Mouse (Mus musculus) testis, postnatal 10 days (tissue): ENCODE measurements at regions not wholly inside any gene's neighbourhood (a gene's known extent, or its start where the extent isn't known, plus 50 kb on each side); places are given as distances from the start of the nearest gene placed in this dataset.
"Not testable (repeated sequence)": the region's sequence is repeated elsewhere in the genome, so short reads cannot be mapped to it uniquely, and the experiment has no call there.

Experiments
- DNase-seq: peaks from one replicate; pipeline ENCODE4 v3.0.0; 2021; ENCODE audit warnings: low spot score

DNA sequence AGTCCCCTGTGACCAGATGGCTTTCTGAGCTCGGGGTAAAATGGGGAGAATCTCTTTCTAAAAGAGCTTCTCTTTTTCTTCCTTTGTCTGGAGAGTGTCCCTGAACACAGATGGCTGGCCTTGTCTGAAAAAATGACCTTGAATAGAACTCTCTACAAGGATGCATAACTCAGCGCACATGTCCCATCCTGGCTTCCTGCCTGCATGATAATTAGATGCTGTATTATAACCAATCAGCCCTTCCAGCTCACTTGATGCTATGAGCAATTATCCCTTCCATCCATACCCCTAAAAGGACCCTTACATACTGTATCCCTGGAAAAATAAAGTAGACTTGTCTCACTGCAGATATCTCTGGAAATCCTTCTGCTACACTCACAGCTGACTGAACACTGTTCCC is 199.7 kb upstream of the Slc7a11 start:
- DNase-seq = no peak

DNA sequence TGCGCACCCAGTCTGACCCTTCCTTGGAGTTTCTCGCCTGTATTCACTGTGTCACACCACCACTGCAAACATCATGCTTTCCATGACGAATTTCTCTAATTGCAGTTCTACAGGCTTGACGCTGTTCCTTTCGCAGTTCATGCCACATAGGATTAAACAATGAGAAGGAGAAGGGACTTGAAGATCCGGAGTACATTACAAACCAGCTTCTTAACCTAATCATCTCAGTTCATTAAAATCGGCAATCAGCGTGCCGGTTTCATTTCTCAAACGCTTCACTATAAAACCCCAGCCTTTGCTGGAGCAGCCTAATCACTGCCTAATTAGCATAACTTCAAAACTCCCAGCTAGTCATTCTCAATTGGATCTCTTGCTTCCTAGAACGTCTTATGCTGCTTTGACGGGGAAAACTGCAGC is 196.5 kb upstream of the Slc7a11 start:
- DNase-seq = no peak

DNA sequence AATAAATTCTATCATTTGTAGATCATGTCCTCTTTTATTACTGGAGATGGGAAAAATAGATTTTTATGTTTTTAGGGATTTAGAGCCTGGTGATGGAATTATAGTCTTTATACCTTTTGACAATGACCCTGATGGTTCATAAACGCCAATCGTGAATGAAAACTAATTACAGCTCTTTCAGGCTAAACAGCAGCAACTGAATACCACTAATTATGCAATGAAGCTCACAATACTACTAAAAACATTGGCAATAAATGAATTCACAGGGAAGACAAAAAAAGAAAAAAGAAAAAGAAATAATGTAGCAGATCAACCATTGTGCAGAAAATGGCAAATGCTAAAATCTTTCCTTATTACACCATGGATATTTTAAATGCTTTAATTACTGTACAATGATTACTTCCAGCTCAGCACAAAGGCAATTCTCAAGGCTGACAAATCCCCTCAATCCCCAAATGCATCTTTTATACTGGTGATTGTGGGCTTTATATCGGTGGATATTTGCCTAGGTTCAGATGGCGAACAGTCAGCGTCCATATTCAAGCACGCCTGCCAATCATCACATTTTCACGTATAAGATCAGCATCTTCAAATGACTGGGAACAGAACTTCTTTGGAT is 191.2 kb upstream of the Slc7a11 start:
- DNase-seq = no peak

DNA sequence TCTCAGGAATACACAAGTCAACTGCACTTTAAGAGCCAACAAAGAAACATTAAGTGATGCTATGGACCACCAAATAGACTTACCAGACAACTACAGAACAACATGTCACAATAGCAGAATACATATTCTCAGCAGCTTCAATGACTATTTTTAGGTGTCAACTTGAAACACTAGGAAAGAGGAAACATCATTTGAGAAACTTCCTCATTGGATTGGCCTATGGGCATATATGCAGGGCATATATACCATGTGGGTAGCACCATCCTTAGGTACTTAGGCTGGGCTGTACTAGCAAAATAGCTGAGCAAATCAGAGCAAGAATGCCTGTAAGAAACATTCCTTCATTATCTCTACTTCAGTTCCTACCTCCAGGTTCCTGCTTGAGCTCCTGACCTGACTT is 187.9 kb upstream of the Slc7a11 start:
- no peak for DNase-seq

DNA sequence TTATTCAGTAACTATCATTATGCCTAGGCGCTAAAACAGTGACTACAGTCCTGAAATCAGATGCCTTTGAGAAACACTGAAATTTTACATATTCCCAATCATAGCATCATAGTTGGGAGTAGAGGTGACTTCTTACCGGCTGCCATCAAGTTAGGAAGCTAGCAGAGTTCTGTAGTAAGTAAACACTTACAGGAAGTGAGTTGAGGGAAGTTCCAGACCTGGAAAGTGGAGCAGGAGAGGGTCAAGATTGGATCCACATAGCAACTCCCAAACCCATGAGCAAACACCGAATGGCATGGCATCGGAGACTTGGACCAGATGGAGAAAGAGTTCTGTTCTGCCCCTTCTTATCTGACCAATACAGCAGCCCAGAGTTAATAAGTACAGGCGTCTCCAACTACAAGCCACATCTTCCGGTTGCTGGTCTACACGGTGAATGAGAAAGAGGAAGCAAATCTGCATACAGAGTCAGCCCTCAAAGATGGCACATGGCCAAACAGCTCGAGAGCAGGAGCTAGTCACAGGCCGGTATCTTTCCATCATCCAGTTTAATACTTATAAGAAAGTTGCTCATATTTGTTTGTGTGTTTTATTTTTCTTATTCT is 184.8 kb upstream of the Slc7a11 start:
- DNase-seq = no peak

DNA sequence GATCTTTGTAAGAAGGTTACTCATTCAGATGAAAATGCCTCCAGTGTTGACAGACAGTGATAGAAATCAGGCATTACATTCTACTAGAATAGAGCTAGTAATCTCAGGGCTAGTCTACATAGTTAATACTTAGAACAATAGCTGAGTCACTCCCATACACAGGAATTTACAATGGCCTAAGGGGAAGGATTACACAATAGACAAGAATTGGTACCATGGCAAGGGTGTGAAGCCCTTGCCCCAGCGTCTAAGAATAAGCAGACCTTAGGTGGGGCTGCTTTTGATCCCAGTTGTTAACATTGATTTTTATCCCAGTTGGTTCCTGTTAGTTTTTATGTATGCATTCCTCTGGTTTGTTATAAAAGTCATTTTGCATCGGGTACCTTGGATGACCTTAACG is 177.8 kb upstream of the Slc7a11 start:
- DNase-seq = not testable (repeated sequence)

DNA sequence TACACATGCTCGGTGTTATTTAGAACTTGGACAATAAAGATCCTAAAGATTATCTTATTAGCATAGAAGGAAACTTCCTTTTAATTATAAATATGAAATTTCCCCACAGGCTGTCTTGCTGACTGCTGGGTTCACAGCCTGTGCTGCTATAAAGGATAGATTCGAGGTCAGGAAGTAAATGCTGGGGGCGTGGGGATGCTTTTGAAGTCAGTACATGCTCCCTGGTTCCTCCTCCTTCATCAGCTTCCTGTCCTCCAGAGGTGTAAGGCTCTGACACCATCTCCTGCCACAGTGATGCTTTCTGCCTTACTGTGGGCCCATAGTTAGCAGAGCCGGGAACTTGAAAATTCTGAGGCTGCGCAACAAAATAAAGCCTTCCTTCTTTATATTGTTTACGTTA is 175.6 kb upstream of the Slc7a11 start:
- DNase-seq = no peak

DNA sequence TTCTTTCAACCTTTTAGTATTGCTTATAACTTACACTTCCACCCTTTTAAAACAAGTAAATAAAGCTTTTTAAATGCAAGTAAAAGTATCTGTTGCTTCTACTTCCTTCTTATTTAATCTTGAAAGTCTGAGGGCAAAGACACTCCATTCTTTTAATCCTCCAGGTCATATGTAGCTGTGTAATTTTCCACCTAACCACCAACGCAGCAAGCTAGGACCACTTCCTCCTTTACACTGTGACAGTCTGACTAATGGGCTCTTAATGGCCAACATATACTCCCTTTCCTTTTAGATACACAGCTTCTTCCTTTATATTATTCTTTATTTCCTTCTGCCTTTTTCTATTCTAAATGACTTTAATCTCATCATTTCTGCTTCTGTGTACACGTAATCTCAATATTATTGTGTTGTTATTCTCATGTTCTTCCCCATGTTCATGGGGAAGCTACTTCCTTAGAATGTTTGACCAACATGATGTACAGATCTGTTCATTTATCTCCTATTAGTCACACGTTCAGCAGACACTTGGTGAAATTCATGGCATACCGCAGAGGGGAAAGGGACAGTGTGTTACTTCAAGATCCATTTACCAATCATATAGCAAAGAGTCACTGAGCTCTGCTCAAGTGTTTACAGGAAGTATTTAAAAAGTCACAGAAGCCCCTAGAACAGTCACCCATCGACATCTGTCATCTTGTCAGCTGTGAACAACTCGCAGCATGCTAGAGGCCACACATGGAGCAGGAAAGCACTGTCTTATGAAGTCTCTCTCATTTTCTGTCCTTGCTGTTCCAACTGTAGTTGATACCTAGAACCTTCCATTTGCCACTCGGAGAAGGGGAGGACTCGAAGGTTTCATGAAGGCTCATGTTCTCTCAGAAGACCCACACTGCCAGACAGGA is 172.2 kb upstream of the Slc7a11 start:
- DNase-seq = no peak

DNA sequence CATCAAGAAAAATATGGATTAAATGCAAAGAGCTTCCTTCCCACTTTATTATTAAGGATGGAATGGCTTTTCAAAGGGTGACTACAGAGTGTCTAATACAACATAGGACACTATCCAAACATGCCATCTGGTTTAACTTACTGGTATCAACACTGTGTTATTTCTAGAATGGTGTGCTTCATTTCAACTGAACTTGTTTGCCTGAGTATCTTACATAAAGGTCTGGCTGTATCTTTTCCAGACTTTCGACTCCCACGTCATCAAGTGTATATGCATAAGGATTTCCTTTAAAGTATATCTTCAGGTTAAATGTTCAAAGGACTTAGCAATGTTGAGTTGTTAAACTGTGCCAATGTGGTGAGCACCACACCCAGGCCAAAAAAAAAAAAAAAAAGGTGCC is 169.6 kb upstream of the Slc7a11 start:
- DNase-seq = no peak

DNA sequence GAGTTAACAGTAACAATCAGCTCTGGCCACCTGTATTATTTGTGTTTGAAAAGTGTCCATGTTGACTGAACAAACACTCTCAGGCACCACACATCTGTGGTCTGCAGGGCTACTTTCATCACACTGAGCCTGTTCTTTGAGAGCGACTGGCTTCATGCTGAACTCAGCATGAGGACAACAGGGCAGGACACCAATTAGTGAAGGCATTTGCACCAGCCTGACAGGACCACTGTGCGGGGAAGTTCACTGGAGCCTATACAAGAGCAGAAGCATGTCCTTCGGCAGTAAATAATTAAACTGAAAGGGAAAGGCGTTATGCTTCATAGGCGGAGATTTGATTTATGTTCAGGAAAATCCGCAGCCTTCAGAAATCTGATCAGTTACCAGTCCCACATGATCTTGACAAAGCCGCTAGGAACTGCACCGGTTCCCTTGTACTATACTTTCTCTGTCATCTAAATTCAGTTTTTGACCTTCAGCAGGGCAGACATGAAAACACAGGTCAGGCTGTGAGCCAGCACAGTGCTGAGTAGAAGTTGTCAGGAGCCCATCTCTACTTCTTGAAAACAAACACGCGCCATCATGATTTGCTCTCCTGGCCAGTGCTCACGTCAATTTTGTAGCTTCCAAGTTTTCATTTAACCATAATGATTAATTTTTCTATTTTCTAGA is 166.1 kb upstream of the Slc7a11 start:
- DNase-seq = no peak

DNA sequence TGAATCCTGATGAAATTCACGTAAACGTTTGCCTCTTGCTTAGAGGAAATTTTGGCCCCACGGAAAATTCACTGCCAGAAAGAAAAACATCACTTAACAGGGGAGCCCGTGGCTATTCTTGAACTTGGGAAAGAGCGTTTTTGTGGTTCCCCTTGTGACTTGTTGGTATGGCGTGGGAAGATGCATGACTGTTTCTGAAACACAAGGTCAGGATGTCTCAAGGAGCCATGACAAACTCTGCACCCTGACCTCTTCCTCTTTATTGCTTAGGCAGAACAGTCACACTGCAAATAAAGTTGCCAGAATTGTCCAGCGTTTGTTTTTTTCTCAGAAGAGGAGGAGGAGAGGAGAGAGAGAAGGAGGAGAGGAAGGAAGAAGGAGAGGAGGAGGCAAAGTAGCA is 164.3 kb upstream of the Slc7a11 start:
- no peak for DNase-seq

DNA sequence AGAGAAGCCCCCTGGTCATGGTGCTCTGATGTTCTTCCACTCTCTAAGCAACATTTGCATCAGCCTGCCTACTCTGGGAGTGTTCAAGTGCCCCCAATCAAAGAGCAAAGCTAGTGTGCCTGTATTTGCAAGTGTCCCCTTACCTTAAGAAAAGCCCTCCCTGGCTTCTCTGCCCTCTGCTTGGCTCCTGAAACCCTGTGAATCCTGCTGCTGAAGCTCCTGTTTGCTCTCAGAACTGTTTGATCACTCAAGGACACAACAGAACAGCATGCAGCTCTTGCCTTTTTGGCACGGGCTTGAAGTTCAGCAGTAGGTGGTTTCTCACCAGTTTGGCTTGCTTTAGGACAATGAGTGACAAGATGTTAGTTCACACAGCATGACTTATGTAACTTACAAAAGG is 163.6 kb upstream of the Slc7a11 start:
- no peak for DNase-seq

DNA sequence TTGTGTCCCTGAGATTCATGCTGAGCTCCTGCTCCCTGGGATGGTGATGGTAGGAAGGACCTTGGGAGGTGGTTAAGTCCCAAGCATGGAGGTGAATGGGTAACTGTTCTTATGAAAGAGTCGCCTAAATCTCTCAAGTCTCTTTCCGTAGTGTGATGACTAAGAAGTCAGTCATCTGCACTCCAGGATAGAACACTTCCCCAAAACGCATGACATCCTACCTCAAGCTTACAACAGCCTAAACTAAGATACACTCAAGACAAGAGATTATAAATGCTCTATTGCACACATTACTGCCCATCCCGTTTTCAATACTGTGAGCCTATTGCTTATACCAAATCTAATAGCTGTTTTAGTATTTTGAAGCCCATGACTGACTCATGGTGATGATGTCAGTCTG is 162.3 kb upstream of the Slc7a11 start:
- no peak for DNase-seq

DNA sequence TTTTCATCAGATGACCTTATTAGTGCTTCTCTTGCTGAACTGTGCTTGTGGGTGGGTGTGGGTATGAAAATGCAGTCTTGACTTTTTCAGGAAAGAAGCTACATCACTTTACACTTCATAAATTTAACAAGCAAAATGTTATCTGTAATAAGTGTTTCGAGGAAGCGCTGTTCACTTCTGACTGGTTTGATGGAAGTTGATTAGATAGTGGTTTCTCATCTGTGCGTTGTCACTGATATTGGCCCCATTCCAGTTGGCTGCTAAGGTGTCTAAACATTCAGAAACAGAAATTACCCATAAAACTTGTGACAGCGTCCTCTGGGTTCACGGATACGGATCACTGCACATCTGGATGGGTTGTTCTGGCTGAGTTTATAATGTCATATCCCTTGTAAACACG is 159.8 kb upstream of the Slc7a11 start:
- DNase-seq = no peak

DNA sequence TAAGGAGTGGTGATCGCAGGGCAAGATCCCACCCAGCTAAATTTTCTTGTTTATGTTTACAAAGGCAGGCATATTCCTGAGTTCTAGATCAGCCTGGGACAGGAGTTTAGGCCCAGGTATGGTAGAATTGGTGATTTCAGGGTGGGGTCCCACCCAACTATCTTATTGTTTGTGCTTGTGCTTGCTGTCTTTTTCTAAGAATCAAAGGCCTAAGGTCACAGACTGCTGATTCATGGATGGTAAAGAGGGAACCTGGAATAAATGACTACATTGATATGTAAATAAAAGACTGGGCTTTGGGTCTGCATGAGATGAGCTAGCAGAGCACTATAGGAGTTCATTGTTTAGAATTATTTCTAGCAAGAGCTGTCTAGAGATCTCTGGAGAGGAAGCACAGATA is 152.3 kb upstream of the Slc7a11 start:
- DNase-seq = no peak

DNA sequence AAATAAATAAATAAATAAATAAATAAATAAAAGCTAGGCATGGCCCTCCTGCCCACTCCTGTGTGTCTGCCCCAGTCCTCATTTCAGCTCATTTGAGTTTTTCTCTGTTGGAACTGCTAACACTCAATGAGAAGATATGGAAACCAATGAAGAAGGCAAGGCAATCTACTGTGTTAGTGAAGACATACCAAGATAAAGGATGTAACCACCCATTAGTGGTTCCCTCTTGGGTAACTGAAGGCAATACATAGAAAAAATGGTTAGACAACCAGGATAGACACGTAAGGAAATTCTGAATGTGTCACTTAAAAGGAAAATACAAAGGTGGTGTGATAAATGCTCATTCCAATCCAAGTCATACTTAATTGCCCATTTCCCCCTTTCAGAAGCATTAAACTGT is 140.9 kb upstream of the Slc7a11 start:
- DNase-seq = no peak

DNA sequence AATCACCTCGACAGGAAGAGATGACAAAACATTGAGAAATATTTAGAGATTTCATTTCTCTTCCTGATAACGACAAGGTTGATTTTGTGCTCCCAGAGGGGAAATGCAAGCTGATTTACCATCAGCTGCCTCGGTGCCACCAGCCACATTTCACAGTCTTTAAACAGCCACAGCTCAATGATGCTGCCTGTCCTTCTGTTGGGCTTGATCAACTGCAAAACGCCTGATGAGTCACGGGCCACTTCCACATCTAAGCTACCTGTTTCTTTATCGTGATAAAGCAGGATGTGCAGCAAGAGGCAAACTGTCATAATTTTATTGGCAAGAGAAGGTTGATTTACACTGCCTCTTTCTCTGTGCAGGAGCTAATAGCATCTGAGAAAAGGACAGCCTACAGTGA is 140.1 kb upstream of the Slc7a11 start:
- no peak for DNase-seq

DNA sequence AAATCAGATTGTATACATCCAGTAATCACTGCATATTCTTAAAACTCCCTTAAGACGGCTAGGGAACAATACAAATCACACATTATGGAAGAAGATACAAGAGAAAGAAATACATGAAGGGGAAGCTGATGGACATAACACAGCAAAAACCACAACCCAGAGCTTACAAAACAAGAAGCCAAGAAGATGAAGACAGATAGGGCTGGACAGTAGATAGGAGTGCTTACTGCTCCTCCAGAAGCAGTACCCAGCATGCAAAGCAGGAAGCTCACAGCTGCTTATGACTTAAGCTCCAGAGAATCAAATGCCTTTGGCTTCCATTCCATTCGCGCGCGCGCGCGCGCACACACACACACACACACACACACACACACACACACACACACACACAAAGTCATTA is 131.0 kb upstream of the Slc7a11 start:
- no peak for DNase-seq

DNA sequence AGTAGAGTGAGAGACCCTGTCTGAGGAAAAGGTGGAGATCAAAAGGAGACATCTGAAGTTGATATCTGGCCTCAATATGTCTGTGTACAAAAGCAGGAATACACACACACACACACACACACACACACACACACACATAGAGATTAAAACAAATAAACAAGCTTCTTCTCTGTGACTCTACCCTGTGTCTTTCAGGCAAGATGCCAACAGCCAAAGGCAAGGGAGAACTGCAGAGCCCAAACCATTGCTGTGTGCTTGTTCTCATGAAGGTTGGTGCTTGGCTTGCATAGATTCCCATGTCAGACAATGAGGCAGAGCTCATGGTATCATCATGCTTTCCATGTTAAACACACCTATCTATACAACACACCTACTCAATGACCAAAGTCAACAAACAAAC is 126.6 kb upstream of the Slc7a11 start:
- DNase-seq = no peak

DNA sequence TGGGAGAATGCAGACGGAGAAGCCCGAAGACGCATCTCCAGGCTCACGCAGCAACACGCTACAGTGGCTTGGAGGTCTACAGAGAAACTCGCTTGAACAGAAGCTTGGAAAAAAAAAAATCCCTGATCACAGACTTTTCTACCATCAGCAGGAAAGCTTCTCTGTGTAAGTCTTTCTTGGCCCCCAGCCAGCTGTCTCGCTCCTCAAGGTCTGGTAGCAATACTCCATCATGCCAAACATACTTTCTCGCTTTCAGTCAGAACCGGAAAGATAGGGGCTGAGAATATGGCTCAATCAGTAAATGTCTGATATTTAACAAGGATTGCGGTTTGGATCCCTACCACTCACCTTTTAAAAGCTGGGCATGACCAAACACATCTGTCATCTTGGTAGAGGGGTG is 126.2 kb upstream of the Slc7a11 start:
- DNase-seq = peak; percentile 60

DNA sequence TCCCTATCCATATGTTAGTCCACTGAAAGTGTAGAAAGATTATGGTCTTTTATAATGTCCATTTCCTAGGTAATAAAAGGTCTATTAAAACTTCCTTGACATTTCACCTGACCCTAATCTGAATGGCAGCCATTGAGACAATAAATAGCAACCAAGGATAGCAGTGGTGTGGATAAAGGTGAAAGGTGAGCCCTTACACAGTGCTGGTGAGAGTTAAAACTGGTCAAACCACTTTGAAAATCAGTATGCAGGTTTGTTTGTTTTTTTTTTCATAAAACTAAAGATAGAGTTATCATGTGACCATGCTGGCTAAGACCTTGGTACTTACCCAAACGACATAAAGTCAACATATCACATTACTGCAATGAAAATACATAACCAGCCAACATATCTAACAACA is 110.7 kb upstream of the Slc7a11 start:
- DNase-seq = no peak

DNA sequence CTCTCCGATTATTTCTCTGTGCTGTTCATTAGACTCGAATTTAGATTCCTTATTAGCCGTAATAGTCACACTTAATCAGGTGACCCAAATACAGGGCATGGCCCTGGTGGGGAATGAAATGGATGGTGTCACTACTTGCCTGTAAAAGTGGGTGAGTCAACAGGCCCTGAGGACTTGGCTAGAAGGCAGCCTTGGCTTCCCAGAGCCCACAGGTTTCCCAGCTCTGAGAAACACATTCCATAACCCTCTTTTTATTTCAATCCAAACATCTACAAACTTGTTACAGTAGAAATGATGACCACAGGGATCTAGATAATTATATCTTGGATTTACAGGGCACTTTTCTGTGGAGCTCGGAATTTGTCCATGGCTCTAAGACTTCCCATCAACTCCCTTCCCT is 105.2 kb upstream of the Slc7a11 start:
- DNase-seq = no peak

DNA sequence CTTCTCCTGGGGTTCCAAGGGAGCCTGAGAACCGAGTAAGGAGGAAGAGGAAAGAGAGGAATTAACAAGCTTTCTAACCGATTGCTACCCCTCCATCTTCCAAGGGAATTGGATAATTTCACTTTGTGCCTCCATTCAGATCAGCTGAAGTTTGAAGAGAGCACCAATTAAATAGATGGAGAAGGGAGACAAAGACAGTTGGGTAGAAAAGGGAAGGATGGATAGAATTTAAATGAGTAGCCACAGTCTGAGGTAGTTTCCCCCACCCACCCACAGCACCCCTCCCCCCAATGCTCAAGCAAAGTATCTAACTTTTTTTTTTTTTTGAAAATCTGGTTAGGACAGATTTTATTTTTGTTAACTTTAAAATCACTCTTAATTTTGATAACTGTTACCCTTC is 87.2 kb upstream of the Slc7a11 start:
- no peak for DNase-seq
